Mouse (Mus musculus) CH12.LX (cell line): ENCODE measurements around the gene Anp32e. TPM values are rescaled to one million over a fixed set of nuclear protein-coding genes. Genes with fewer than 3 reads are reported as not detected.
A peak's percentile ranks its signal among the peaks of the same experiment; 100 is the strongest.
"Not testable (repeated sequence)": the region's sequence is repeated elsewhere in the genome, so short reads cannot be mapped to it uniquely, and the experiment has no call there.

ENCODE experiments used
- DNase-seq: peaks from one replicate; pipeline ENCODE4 v3.0.0-alpha.2; 2013; ENCODE audit errors: extremely low read depth
- H3K27ac ChIP-seq: 2 replicates; pipeline ENCODE4 v1.5.1; 2012; ENCODE audit warnings: low read depth, mild to moderate bottlenecking, control low read depth, moderate library complexity; ENCODE audit not compliant: insufficient read depth
- H3K27me3 ChIP-seq: replicated peaks from 2 replicates; pipeline ENCODE3; 2012; ENCODE audit warnings: inconsistent platforms
- H3K36me3 ChIP-seq, 2 experiments: replicated peaks in 1 of 2; 2 replicates each; pipeline versions ENCODE3 to v1.6.1; 2012; ENCODE audit warnings: inconsistent platforms in 1 of 2, low read length in 1 of 2, mild to moderate bottlenecking in 1 of 2, mixed read lengths in 1 of 2, moderate library complexity in 1 of 2; ENCODE audit not compliant: control insufficient read depth in 1 of 2, insufficient read depth in 1 of 2
- H3K4me1 ChIP-seq, 2 experiments: 2 replicates each; pipeline ENCODE4 v1.6.1; 2012; ENCODE audit warnings: inconsistent platforms in 1 of 2, moderate library complexity in 1 of 2; ENCODE audit not compliant: insufficient read depth in 2 of 2, control insufficient read depth in 1 of 2
- H3K4me2 ChIP-seq: 2 replicates; pipeline ENCODE4 v1.6.1; 2012; ENCODE audit warnings: low read depth, mild to moderate bottlenecking, control low read depth; ENCODE audit not compliant: poor library complexity, insufficient read depth, severe bottlenecking
- H3K4me3 ChIP-seq, 3 experiments: fragments of 150-350 bp in 1 of 3; sonication (generic) in 1 of 3; replicated peaks in 1 of 3; 2 replicates each; pipeline versions ENCODE3 to v1.5.1; 2011 to 2012; ENCODE audit warnings: low read depth in 2 of 3, low read length in 2 of 3, mild to moderate bottlenecking in 2 of 3, moderate library complexity in 2 of 3, control low read depth in 1 of 3, improper control_type of control experiment in 1 of 3, inconsistent platforms in 1 of 3, mixed read lengths in 1 of 3; ENCODE audit not compliant: poor library complexity in 1 of 3
- H3K79me2 ChIP-seq: replicated peaks from 2 replicates; pipeline ENCODE4 v1.6.1; 2012; ENCODE audit warnings: mild to moderate bottlenecking, moderate library complexity; ENCODE audit not compliant: control insufficient read depth, poor library complexity, insufficient read depth, severe bottlenecking; ENCODE audit errors: extremely low read depth
- H3K9ac ChIP-seq: 2 replicates; pipeline ENCODE4 v1.6.1; 2012; ENCODE audit warnings: low read depth, mild to moderate bottlenecking, control low read depth, moderate library complexity; ENCODE audit not compliant: insufficient read depth
- H3K9me3 ChIP-seq: replicated peaks from 2 replicates; pipeline ENCODE3; 2012; ENCODE audit warnings: low read length, inconsistent platforms, mixed read lengths
- BHLHE40 ChIP-seq: IDR thresholded peaks from 2 replicates; pipeline ENCODE4 v1.6.1; 2011; ENCODE audit warnings: mild to moderate bottlenecking, low read depth, low read length, improper control_type of control experiment
- CHD1 ChIP-seq: IDR thresholded peaks from 2 replicates; pipeline ENCODE4 v1.6.1; 2012; ENCODE audit warnings: low read depth, low read length, improper control_type of control experiment, inconsistent platforms
- CTCF ChIP-seq, 2 experiments: IDR thresholded peaks in 1 of 2; conservative IDR thresholded peaks in 1 of 2; 2 replicates each; pipeline ENCODE4 v1.5.1; 2011 to 2012; ENCODE audit warnings: low read depth in 2 of 2, low read length in 2 of 2, improper control_type of control experiment in 1 of 2, inconsistent platforms in 1 of 2, mild to moderate bottlenecking in 1 of 2, moderate library complexity in 1 of 2
- E2F4 ChIP-seq: IDR thresholded peaks from 2 replicates; pipeline ENCODE4 v1.6.1; 2011; ENCODE audit warnings: low read depth, low read length, improper control_type of control experiment; ENCODE audit not compliant: insufficient replicate concordance
- EP300 ChIP-seq: IDR thresholded peaks from 2 replicates; pipeline ENCODE4 v1.6.1; 2011; ENCODE audit warnings: low read length, improper control_type of control experiment
- GABPA ChIP-seq: IDR thresholded peaks from 2 replicates; pipeline ENCODE4 v1.6.1; 2012; ENCODE audit warnings: low read depth, low read length, improper control_type of control experiment, inconsistent platforms; ENCODE audit not compliant: insufficient replicate concordance
- HCFC1 ChIP-seq: IDR thresholded peaks from 2 replicates; pipeline ENCODE4 v1.6.1; 2012; ENCODE audit warnings: low read depth, mild to moderate bottlenecking, inconsistent platforms, low read length, improper control_type of control experiment
- IRF4 ChIP-seq: IDR thresholded peaks from 2 replicates; pipeline ENCODE4 v1.6.1; 2014; ENCODE audit warnings: low read depth, mild to moderate bottlenecking, inconsistent platforms, low read length, improper control_type of control experiment
- JUN ChIP-seq: IDR thresholded peaks from 2 replicates; pipeline ENCODE4 v1.6.1; 2011; ENCODE audit warnings: low read depth, mild to moderate bottlenecking, low read length, improper control_type of control experiment, moderate library complexity; ENCODE audit not compliant: insufficient read depth
- JUND ChIP-seq: conservative IDR thresholded peaks from 2 replicates; pipeline ENCODE4 v1.6.1; 2011; ENCODE audit warnings: low read depth, low read length, improper control_type of control experiment
- MAX ChIP-seq: IDR thresholded peaks from 2 replicates; pipeline ENCODE4 v1.6.1; 2011; ENCODE audit warnings: low read length, improper control_type of control experiment
- MXI1 ChIP-seq: IDR thresholded peaks from 2 replicates; pipeline ENCODE4 v1.6.1; 2011; ENCODE audit warnings: mild to moderate bottlenecking, low read depth, low read length, improper control_type of control experiment
- MYC ChIP-seq: IDR thresholded peaks from 2 replicates; pipeline ENCODE4 v1.6.1; 2011; ENCODE audit warnings: low read depth, mild to moderate bottlenecking, improper control_type of control experiment, low read length
- NRF1 ChIP-seq: IDR thresholded peaks from 2 replicates; pipeline ENCODE4 v1.6.1; 2014; ENCODE audit warnings: low read depth, mild to moderate bottlenecking, inconsistent platforms, low read length, improper control_type of control experiment, moderate library complexity
- POLR2A ChIP-seq: IDR thresholded peaks from 2 replicates; pipeline ENCODE4 v1.6.1; 2011; ENCODE audit warnings: low read depth, mild to moderate bottlenecking, improper control_type of control experiment, low read length
- RCOR1 ChIP-seq: conservative IDR thresholded peaks from 2 replicates; pipeline ENCODE4 v1.6.1; 2012; ENCODE audit warnings: low read depth, mild to moderate bottlenecking, inconsistent platforms, low read length, improper control_type of control experiment
- SMC3 ChIP-seq: IDR thresholded peaks from 2 replicates; pipeline ENCODE4 v1.6.1; 2011; ENCODE audit warnings: low read depth, low read length, improper control_type of control experiment
- TBP ChIP-seq: conservative IDR thresholded peaks from 2 replicates; pipeline ENCODE4 v1.6.1; 2011; ENCODE audit warnings: low read depth, low read length, improper control_type of control experiment
- TCF12 ChIP-seq: IDR thresholded peaks from 2 replicates; pipeline ENCODE4 v1.6.1; 2014; ENCODE audit warnings: low read depth, mild to moderate bottlenecking, inconsistent platforms, low read length, improper control_type of control experiment
- ZC3H11A ChIP-seq: IDR thresholded peaks from 2 replicates; pipeline ENCODE4 v1.6.1; 2012; ENCODE audit warnings: low read depth, mild to moderate bottlenecking, inconsistent platforms, low read length, improper control_type of control experiment
- ZKSCAN1 ChIP-seq: IDR thresholded peaks from 2 replicates; pipeline ENCODE4 v1.6.1; 2012; ENCODE audit warnings: low read depth, inconsistent platforms, low read length, improper control_type of control experiment, borderline replicate concordance
- ZMIZ1 ChIP-seq: IDR thresholded peaks from 2 replicates; pipeline ENCODE4 v1.6.1; 2012; ENCODE audit warnings: low read depth, mild to moderate bottlenecking, inconsistent platforms, low read length, improper control_type of control experiment
- ZNF384 ChIP-seq: IDR thresholded peaks from 2 replicates; pipeline ENCODE4 v1.6.1; 2012; ENCODE audit warnings: low read depth, low read length, improper control_type of control experiment, inconsistent platforms
- dilution Hi-C: fragments of 300-500 bp; cut with MboI; formaldehyde crosslinking; loops from 2 replicates; pipeline ENCODE4 v1.14.3; 2020; ENCODE audit warnings: low sequenced_read_pairs; ENCODE audit not compliant: extremely low pct_unique_long_range_greater_than_20kb, extremely low pct_ligation_motif_present
- in situ Hi-C: fragments of 300-500 bp; cut with MboI; formaldehyde crosslinking; loops from 3 replicates; pipeline ENCODE4 v1.14.3; 2019; ENCODE audit warnings: low sequenced_read_pairs, low pct_ligation_motif_present, low pct_unique_long_range_greater_than_20kb, mixed read lengths
- polyA plus RNA-seq: library from polyadenylated mRNA; unstranded; fragments of >175 nt; gene quantifications from 2 replicates; pipeline ENCODE4 v1.2.1, GENCODE M21; 2012; ENCODE audit warnings: low read depth; ENCODE audit not compliant: insufficient read length
- total RNA-seq, 2 experiments: library from RNA; depleted of rRNA; stranded (reverse); fragments of 300-350 nt in 1 of 2; fragments of >200 nt in 1 of 2; gene quantifications; 2 replicates each; pipeline ENCODE4 v1.2.3; 2012 to 2014

Anp32e gene
- total and polyA plus RNA-seq, 3 experiments: 74.2 to 439 (median 85.2) TPM

DNA sequence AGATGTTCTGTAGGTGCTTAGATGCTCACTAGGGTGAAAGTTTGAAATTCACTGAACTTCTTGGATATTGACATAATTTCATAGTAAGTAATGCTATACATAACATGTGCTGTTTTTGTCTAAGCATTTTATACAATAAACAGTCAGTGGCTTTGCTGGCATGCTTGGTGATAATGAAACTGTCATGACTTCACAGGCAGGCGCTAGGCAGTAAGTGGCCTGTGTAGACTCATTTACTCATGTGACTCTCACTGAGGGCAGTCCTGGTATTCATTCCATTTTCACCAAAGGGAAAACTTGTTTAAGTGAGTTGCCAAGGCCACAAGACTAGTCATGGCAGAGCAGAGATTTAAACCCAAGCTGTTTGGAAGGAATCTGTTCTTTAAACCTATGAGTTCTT, 40.2 kb downstream of the Anp32e start:
- Histone ChIP-seq H3K4me2 (no peak overlapping the region), H3K27me3 (no peaks in the 10 kb centered on the region)
- in situ Hi-C loops: loop anchor here (5.0 to 10.0 kb wide), 2 partner anchors 88 to 256 kb away; partner anchors contain the start of genes Hist2h2ac, Hist2h2be and Vps45

DNA sequence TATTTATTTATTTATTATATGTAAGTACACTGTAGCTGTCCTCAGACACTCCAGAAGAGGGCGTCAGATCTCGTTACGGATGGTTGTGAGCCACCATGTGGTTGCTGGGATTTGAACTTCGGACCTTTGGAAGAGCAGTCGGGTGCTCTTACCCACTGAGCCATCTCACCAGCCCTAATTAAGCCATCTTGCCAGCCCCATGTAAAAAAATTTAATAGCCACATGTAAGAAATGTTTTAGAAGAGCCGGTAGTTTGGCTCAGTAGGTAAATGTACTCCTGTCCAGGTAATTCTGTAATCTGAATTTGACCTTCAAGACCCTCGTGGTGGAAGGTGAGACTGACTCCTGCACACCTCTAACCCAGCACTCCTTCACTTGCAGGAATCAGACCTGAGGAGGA, 41.6 kb downstream of the Anp32e start:
- H3K4me1 ChIP-seq: peaks cover 5 to 46% of the 10 kb centered on the region in 2 experiments
- H3K27ac ChIP-seq, H3K36me3 ChIP-seq, in situ Hi-C loops, H3K9ac ChIP-seq, H3K27me3 ChIP-seq, dilution Hi-C loops, H3K79me2 ChIP-seq, H3K4me2 ChIP-seq, H3K4me3 ChIP-seq, DNase-seq, H3K9me3 ChIP-seq: not testable (repeated sequence)
- TF ChIP-seq CTCF (conservative IDR thresholded peaks at IDR 0.05 in 1 of 2, IDR thresholded peaks at IDR 0.05 in 1 of 2; ENCODE audit: low read depth in 2 of 2, low read length in 2 of 2): peak in 1 of 2 experiments; percentile 9; a peak in 1 of 4 replicates

More for the DNA sequence above, 40.2 kb downstream of the Anp32e start:
- Histone ChIP-seq H3K27ac (no peak overlapping the region), H3K4me3 (no peak overlapping the region), H3K9me3 (no peaks in the 10 kb centered on the region), H3K36me3 (no peaks in the 10 kb centered on the region), H3K9ac (no peak overlapping the region), H3K4me1 (peaks cover 9 to 54% of the 10 kb centered on the region in 2 experiments), H3K79me2 (no peaks in the 10 kb centered on the region; the same call in 1 of the 2 replicates)
- dilution Hi-C loops: no loop called here
- 0 out of 2 replicates have a peak, but pooled peaks have one; percentile 13 for TF ChIP-seq MYC
- peak; percentile 48; the same call in 1 of the 2 replicates for TF ChIP-seq IRF4
- no peak for TF ChIP-seq JUN
- TF ChIP-seq POLR2A: no peak
- no peak for TF ChIP-seq E2F4
- TF ChIP-seq CHD1: no peak
- peak; percentile 78 for TF ChIP-seq BHLHE40
- TF ChIP-seq MXI1: no peak
- TF ChIP-seq TBP: no peak
- 0 out of 2 replicates have a peak, but pooled peaks have one; percentile 13 for TF ChIP-seq EP300
- no peak for TF ChIP-seq ZNF384
- DNase-seq: no peak

DNA sequence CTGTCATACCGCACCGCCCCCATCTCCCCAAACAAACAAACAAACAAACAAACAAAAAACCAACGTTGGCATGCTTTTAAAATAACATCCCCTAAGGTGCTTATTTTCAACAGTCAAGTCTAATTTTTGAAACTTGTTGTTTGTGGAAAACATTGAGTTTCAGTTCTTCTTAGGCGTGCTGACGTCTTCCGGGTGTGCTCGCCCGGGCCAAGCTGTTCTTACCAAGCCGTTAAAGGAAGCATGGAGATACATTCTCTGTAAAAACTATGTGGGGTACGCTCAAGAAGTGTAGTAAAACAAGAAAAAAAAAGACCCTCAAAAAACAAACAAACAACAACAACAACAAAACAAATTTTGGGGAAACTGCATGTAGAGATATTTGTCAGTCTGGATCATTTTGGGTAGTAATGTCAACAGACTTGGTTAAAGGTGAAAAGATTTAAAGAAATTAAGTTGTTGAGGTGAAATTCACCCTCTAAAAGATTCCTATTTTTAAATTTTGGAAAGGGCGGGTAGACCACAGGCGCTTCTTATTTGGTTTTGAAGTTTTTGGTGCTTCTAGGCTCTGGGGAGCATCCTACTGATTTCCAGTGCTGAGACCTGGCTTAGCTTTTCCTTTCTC, 43.3 kb downstream of the Anp32e start:
- no peaks in the 10 kb centered on the region for H3K27me3 ChIP-seq
- H3K79me2 ChIP-seq: no peaks in the 10 kb centered on the region; the same call in 1 of the 2 replicates
- peaks cover 6 to 50% of the 10 kb centered on the region in 2 experiments for H3K4me1 ChIP-seq
- H3K4me3 ChIP-seq: peak overlapping the region in 1 of 3 experiments; percentile 8
- in situ Hi-C loops: no loop called here
- H3K9me3 ChIP-seq: no peaks in the 10 kb centered on the region
- DNase-seq: peak; percentile 76
- dilution Hi-C loops: no loop called here
- H3K9ac ChIP-seq: peak overlapping the region; percentile 56
- peak overlapping the region; percentile 53; the same call in 1 of the 2 replicates for H3K27ac ChIP-seq
- H3K4me2 ChIP-seq: peak overlapping the region; percentile 63; the same call in 1 of the 2 replicates
- H3K36me3 ChIP-seq: no peaks in the 10 kb centered on the region
- TF ChIP-seq JUND (0 out of 2 replicates have a peak, but pooled peaks have one; percentile 26), E2F4 (no peak), GABPA (no peak), SMC3 (no peak), RCOR1 (no peak), CHD1 (peak; percentile 91), TBP (0 out of 2 replicates have a peak, but pooled peaks have one; percentile 23), ZMIZ1 (no peak), MYC (peak; percentile 76; the same call in 1 of the 2 replicates), HCFC1 (no peak), MAX (no peak), TCF12 (peak; percentile 52; the same call in 1 of the 2 replicates), MXI1 (peak; percentile 38), ZC3H11A (no peak), ZKSCAN1 (no peak), ZNF384 (no peak), NRF1 (no peak)
